Mouse (Mus musculus): Measurements from ENCODE around the gene Tom1l2. TPM values are rescaled to one million over a fixed set of nuclear protein-coding genes. Genes with fewer than 3 reads are reported as not detected.

The Tom1l2 gene
- polyA plus RNA-seq, 1 experiment from 2014 or later = 28.7 TPM

GRCm38 (mm10) chr11:60209933-60210249 lies 142.8 kb downstream of the Tom1l2 start:
- peak overlapping the region; percentile 49 for H3K9ac ChIP-seq
- H3K4me2 ChIP-seq (replicated peaks) = peak overlapping the region; percentile 71
- no peak for ATAC-seq (ENCODE audit: insufficient number of reproducible peaks, insufficient read depth, low FRiP score, low TSS enrichment)
- no peaks in the 10 kb centered on the region for H3K27me3 ChIP-seq
- no peaks in the 10 kb centered on the region for H3K9me3 ChIP-seq
- peaks cover 57% of the 10 kb centered on the region for H3K4me1 ChIP-seq
- H3K4me3 ChIP-seq = peak overlapping the region; percentile 32
- H3K36me3 ChIP-seq = peaks cover 22% of the 10 kb centered on the region
- 4% methylated on average over 2 of the region's 2 CpGs for WGBS
- H3K27ac ChIP-seq = peak overlapping the region; percentile 69

DNA sequence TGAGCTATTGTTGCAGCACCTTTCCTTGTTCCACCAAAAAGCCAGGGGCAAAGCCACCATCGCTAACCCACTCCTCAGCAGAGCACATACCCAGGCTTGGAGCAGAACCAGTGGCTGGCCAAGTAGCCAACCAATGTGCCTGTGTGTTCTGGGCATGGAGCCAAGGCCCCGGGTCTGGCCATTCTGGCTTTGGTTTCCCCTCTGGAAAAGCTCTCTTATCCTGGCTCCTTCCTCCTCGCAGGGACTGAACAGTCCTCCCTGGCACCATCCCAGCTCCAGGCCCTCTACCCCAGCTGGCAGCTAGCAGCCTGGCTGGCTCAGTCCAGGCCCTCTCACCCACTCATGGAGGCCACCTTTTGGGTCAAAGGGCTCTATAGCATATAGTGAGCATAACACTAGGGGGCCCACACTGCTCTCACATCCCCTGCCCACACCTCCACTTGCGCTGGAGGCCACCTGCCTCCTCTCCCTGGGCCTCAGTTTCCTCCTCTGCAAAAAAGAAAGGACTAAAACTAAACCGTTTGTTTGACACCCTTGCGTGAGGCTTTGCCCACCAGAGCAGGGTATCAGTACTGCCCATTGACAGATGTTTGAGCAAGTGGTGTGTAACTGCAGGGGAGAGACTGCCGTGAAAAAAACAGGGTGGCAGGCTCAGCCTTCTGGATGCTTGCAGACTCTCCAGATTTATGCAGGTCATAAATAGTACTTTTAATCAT lies 143.3 kb downstream of the Tom1l2 start:
- no peaks in the 10 kb centered on the region for H3K27me3 ChIP-seq
- peaks cover 27% of the 10 kb centered on the region for H3K36me3 ChIP-seq
- H3K9ac ChIP-seq = peak overlapping the region; percentile 49
- peaks cover 57% of the 10 kb centered on the region for H3K4me1 ChIP-seq
- peak overlapping the region; percentile 69 for H3K27ac ChIP-seq
- H3K9me3 ChIP-seq = no peaks in the 10 kb centered on the region
- no peak for ATAC-seq (ENCODE audit: insufficient number of reproducible peaks, insufficient read depth, low FRiP score, low TSS enrichment)
- H3K4me3 ChIP-seq = peak overlapping the region; percentile 32
- WGBS = 46% methylated on average over 7 of the region's 7 CpGs
- peak overlapping the region; percentile 71 for H3K4me2 ChIP-seq (replicated peaks)

GRCm38 (mm10) chr11:60208712-60209111 lies 144.0 kb downstream of the Tom1l2 start:
- H3K27me3 ChIP-seq = no peaks in the 10 kb centered on the region

GRCm38 (mm10) chr11:60208201-60208600 lies 144.5 kb downstream of the Tom1l2 start:
- ATAC-seq (ENCODE audit: insufficient number of reproducible peaks, insufficient read depth, low FRiP score, low TSS enrichment) = no peak
- H3K27ac ChIP-seq = peak overlapping the region; percentile 69
- peak overlapping the region; percentile 32; the same call in 1 of the 2 replicates for H3K4me3 ChIP-seq
- H3K9ac ChIP-seq = peak overlapping the region; percentile 49
- peak overlapping the region; percentile 71 for H3K4me2 ChIP-seq (replicated peaks)
- H3K36me3 ChIP-seq = peaks cover 39% of the 10 kb centered on the region
- WGBS = 60% methylated on average over 6 of the region's 6 CpGs
- no peaks in the 10 kb centered on the region for H3K9me3 ChIP-seq
- H3K4me1 ChIP-seq = peaks cover 53% of the 10 kb centered on the region
- H3K27me3 ChIP-seq = no peaks in the 10 kb centered on the region

More at GRCm38 (mm10) chr11:60208712-60209111, 144.0 kb downstream of the Tom1l2 start:
- Histone ChIP-seq H3K4me3 (peak overlapping the region; percentile 32), H3K4me2 (replicated peaks) (peak overlapping the region; percentile 71), H3K9me3 (no peaks in the 10 kb centered on the region), H3K4me1 (peaks cover 57% of the 10 kb centered on the region), H3K27ac (peak overlapping the region; percentile 69), H3K9ac (peak overlapping the region; percentile 49), H3K36me3 (peaks cover 33% of the 10 kb centered on the region)
- no peak for ATAC-seq (ENCODE audit: insufficient number of reproducible peaks, insufficient read depth, low FRiP score, low TSS enrichment)
- WGBS = 66% methylated on average over 4 of the region's 4 CpGs

- no peak overlapping the region for H3K4me2 ChIP-seq (replicated peaks)
- WGBS = 69% methylated on average over 5 of the region's 5 CpGs
- ATAC-seq (ENCODE audit: insufficient number of reproducible peaks, insufficient read depth, low FRiP score, low TSS enrichment) = no peak
- no peaks in the 10 kb centered on the region for H3K27me3 ChIP-seq
- H3K36me3 ChIP-seq = peaks cover 59% of the 10 kb centered on the region
- no peak overlapping the region for H3K9ac ChIP-seq
- no peak overlapping the region for H3K27ac ChIP-seq
- H3K4me1 ChIP-seq = peaks cover 33% of the 10 kb centered on the region
- H3K4me3 ChIP-seq = no peak overlapping the region
- no peaks in the 10 kb centered on the region for H3K9me3 ChIP-seq
These were observed 146.5 kb downstream of the Tom1l2 start for GRCm38 (mm10) chr11:60206207-60206606.

- H3K4me2 ChIP-seq (replicated peaks) = no peak overlapping the region
- no peak for ATAC-seq (ENCODE audit: insufficient number of reproducible peaks, insufficient read depth, low FRiP score, low TSS enrichment)
- 93% methylated on average over 11 of the region's 12 CpGs for WGBS
- no peak overlapping the region for H3K4me3 ChIP-seq
- H3K9me3 ChIP-seq = no peaks in the 10 kb centered on the region
- no peak overlapping the region for H3K9ac ChIP-seq
- peaks cover 70% of the 10 kb centered on the region for H3K36me3 ChIP-seq
- H3K27me3 ChIP-seq = no peaks in the 10 kb centered on the region
- H3K27ac ChIP-seq = no peak overlapping the region
- peaks cover 26% of the 10 kb centered on the region for H3K4me1 ChIP-seq
These were observed 147.7 kb downstream of the Tom1l2 start for GRCm38 (mm10) chr11:60205026-60205425.

DNA sequence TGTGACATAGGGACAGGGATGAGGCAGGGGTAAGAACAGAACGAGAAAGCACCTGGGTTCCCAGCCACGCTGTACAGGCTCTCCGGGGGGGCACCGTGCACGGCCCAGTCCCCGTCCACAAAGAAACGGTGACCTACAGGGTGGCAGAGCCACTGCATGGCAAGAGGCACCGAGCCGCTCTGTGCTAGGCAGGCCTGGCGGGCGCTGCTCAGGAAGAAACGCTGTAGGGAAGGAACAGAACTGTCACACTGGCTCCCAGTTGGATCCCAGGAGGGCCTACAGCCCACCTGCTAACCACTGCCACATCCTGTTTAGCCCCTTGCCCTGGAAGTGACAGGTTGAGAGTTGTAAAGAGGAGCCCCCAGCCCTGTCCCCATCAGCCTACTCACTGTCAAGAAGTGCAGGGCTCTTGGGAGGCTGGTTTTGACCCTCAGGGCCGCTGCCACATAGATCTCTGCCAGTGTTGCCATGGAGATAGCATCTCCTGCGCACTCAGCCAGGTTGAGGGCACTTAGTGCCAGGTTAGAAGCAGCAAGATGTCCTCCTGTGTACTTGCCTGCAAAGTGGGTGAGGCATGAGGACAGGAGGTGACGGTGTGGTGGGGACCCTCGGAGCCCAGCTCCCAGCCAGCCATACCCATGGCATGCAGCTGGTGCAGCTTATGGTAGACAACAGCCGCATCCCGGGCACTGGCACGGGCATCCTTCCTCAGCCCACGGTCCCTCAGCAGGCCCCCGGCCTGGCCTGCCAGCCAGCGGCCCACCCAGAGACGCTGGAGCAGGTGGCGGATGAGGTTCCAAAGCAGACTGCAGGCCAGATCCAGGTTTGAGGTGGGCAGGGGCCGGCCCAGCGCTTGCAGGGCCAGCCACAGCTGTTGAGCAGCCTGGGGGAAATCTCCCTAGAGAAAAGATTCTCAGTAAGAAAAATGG lies 149.7 kb downstream of the Tom1l2 start:
- WGBS = 92% methylated on average over 26 of the region's 26 CpGs
- Histone ChIP-seq H3K27ac (0 out of 2 replicates have a peak overlapping the region, but pooled peaks have one; percentile 25), H3K36me3 (peaks cover 89% of the 10 kb centered on the region), H3K9ac (no peak overlapping the region; the same call in 1 of the 2 replicates), H3K4me3 (no peak overlapping the region), H3K9me3 (no peaks in the 10 kb centered on the region), H3K4me1 (peaks cover 11% of the 10 kb centered on the region), H3K27me3 (no peaks in the 10 kb centered on the region), H3K4me2 (replicated peaks) (no peak overlapping the region)
- no peak for ATAC-seq (ENCODE audit: insufficient number of reproducible peaks, insufficient read depth, low FRiP score, low TSS enrichment)

GRCm38 (mm10) chr11:60200384-60200783 lies 152.3 kb downstream of the Tom1l2 start:
- H3K4me1 ChIP-seq = peaks cover 9% of the 10 kb centered on the region
- H3K27ac ChIP-seq = peak overlapping the region; percentile 69; the same call in 1 of the 2 replicates
- peaks cover 92% of the 10 kb centered on the region for H3K36me3 ChIP-seq
- no peaks in the 10 kb centered on the region for H3K27me3 ChIP-seq
- H3K4me2 ChIP-seq (replicated peaks) = no peak overlapping the region
- H3K9me3 ChIP-seq = no peaks in the 10 kb centered on the region
- no peak overlapping the region for H3K4me3 ChIP-seq
- no peak for ATAC-seq (ENCODE audit: insufficient number of reproducible peaks, insufficient read depth, low FRiP score, low TSS enrichment)
- 89% methylated on average over 11 of the region's 11 CpGs for WGBS
- no peak overlapping the region for H3K9ac ChIP-seq

GRCm38 (mm10) chr11:60199702-60200184 lies 153.0 kb downstream of the Tom1l2 start:
- H3K27ac ChIP-seq = peak overlapping the region; percentile 69; the same call in 1 of the 2 replicates
- H3K4me2 ChIP-seq (replicated peaks) = 0 out of 2 replicates have a peak overlapping the region, but pooled peaks have one; percentile 15
- peaks cover 9% of the 10 kb centered on the region for H3K4me1 ChIP-seq
- peak overlapping the region; percentile 4; the same call in 1 of the 2 replicates for H3K9ac ChIP-seq
- H3K36me3 ChIP-seq = peaks cover 92% of the 10 kb centered on the region
- H3K4me3 ChIP-seq = no peak overlapping the region
- peak; percentile 48; the same call in 1 of the 2 replicates for ATAC-seq (ENCODE audit: insufficient number of reproducible peaks, insufficient read depth, low FRiP score, low TSS enrichment)
- 24% methylated on average over 18 of the region's 18 CpGs for WGBS
- peaks cover 3% of the 10 kb centered on the region; the same call in 1 of the 2 replicates for H3K9me3 ChIP-seq
- no peaks in the 10 kb centered on the region for H3K27me3 ChIP-seq

GRCm38 (mm10) chr11:60198651-60199050 lies 154.1 kb downstream of the Tom1l2 start:
- peaks cover 8% of the 10 kb centered on the region; the same call in 1 of the 2 replicates for H3K9me3 ChIP-seq
- no peak for ATAC-seq (ENCODE audit: insufficient number of reproducible peaks, insufficient read depth, low FRiP score, low TSS enrichment)
- H3K27ac ChIP-seq = 0 out of 2 replicates have a peak overlapping the region, but pooled peaks have one; percentile 30
- no peaks in the 10 kb centered on the region for H3K27me3 ChIP-seq
- H3K4me3 ChIP-seq = no peak overlapping the region
- peaks cover 92% of the 10 kb centered on the region for H3K36me3 ChIP-seq
- H3K4me2 ChIP-seq (replicated peaks) = no peak overlapping the region
- peaks cover 9% of the 10 kb centered on the region for H3K4me1 ChIP-seq
- WGBS = 86% methylated on average over 12 of the region's 12 CpGs
- H3K9ac ChIP-seq = no peak overlapping the region

GRCm38 (mm10) chr11:60197998-60198619 lies 154.6 kb downstream of the Tom1l2 start:
- Histone ChIP-seq H3K4me1 (peaks cover 9% of the 10 kb centered on the region), H3K27ac (peak overlapping the region; percentile 30), H3K9ac (no peak overlapping the region)

More at GRCm38 (mm10) chr11:60197998-60198619, 154.6 kb downstream of the Tom1l2 start:
- H3K4me2 ChIP-seq (replicated peaks) = no peak overlapping the region
- H3K27me3 ChIP-seq = no peaks in the 10 kb centered on the region
- 83% methylated on average over 24 of the region's 24 CpGs for WGBS
- H3K4me3 ChIP-seq = no peak overlapping the region
- peaks cover 91% of the 10 kb centered on the region for H3K36me3 ChIP-seq
- H3K9me3 ChIP-seq = peaks cover 8% of the 10 kb centered on the region; the same call in 1 of the 2 replicates
- no peak for ATAC-seq (ENCODE audit: insufficient number of reproducible peaks, insufficient read depth, low FRiP score, low TSS enrichment)

All from embryonic facial prominence, embryonic 12.5 days (tissue).